Mouse (Mus musculus): ENCODE results near the gene Gzmc. TPM values are rescaled to one million over a fixed set of nuclear protein-coding genes. Genes with fewer than 3 reads are reported as not detected.

Gzmc gene
- polyA plus RNA-seq, 1 experiment from 2014 or later, result 0.28 TPM

Other genes with a start within 250 kb of the Gzmc start
- gene Mcpt1, start 216.7 kb downstream of the Gzmc start, polyA plus RNA-seq (2016; fragmentation: Nextera tagmentation; extraction: Ambion mirVana), result not detected in 2 replicates
- not detected in 2 replicates for gene Mcpt9, start 204.2 kb downstream of the Gzmc start, polyA plus RNA-seq (2016; fragmentation: Nextera tagmentation; extraction: Ambion mirVana)
- gene Mcpt2, start 192.6 kb downstream of the Gzmc start, polyA plus RNA-seq (2016; fragmentation: Nextera tagmentation; extraction: Ambion mirVana), result not detected in 2 replicates
- not detected in 2 replicates for gene Mcpt4, start 172.3 kb downstream of the Gzmc start, polyA plus RNA-seq (2016; fragmentation: Nextera tagmentation; extraction: Ambion mirVana)
- not detected in 2 replicates for gene Mcpt8, start 149.4 kb downstream of the Gzmc start, polyA plus RNA-seq (2016; fragmentation: Nextera tagmentation; extraction: Ambion mirVana)
- gene Ctsg, start 132.1 kb downstream of the Gzmc start, polyA plus RNA-seq (2016; fragmentation: Nextera tagmentation; extraction: Ambion mirVana), result not detected in 2 replicates
- not detected in 2 replicates for gene Gzme, start 114.0 kb downstream of the Gzmc start, polyA plus RNA-seq (2016; fragmentation: Nextera tagmentation; extraction: Ambion mirVana)
- gene Gzmd, start 102.0 kb downstream of the Gzmc start, polyA plus RNA-seq (2016; fragmentation: Nextera tagmentation; extraction: Ambion mirVana), result not detected in 2 replicates
- not detected in 2 replicates for gene Gzmg, start 75.1 kb downstream of the Gzmc start, polyA plus RNA-seq (2016; fragmentation: Nextera tagmentation; extraction: Ambion mirVana)
- not detected in 2 replicates for gene Gzmn, start 60.1 kb downstream of the Gzmc start, polyA plus RNA-seq (2016; fragmentation: Nextera tagmentation; extraction: Ambion mirVana)
- not detected in 2 replicates for gene Gzmf, start 23.2 kb downstream of the Gzmc start, polyA plus RNA-seq (2016; fragmentation: Nextera tagmentation; extraction: Ambion mirVana)
- gene Gzmb, start 27.6 kb upstream of the Gzmc start, polyA plus RNA-seq (2016; fragmentation: Nextera tagmentation; extraction: Ambion mirVana), result not detected in 2 replicates
- not detected in 2 replicates for gene Atp12a, start 130.4 kb upstream of the Gzmc start, polyA plus RNA-seq (2016; fragmentation: Nextera tagmentation; extraction: Ambion mirVana)
- 2.1 and 2.6 TPM in 2 replicates for gene Rnf17, start 167.9 kb upstream of the Gzmc start, polyA plus RNA-seq (2016; fragmentation: Nextera tagmentation; extraction: Ambion mirVana)

Data from limb, embryonic 10.5 days (tissue).